Mouse (Mus musculus): ENCODE results near the gene Cyb5r3. TPM values are rescaled to one million over a fixed set of nuclear protein-coding genes. Genes with fewer than 3 reads are reported as not detected.

Cyb5r3 gene
- 43.1 TPM for polyA plus RNA-seq (2015; fragmentation: Illumina TruSeq; extraction: RNeasy Lipid Tissue Mini Kit (QIAGEN cat#74804); ENCODE audit: insufficient read depth, low replicate concordance)

GRCm38 (mm10) chr15:83172492-83173429, at the start of gene Cyb5r3:
TSS of gene Cyb5r3 (minus strand) at chr15:83172592.

GRCm38 (mm10) chr15:83149196-83150072, 23.0 kb downstream of the Cyb5r3 start, which contains the start of gene Poldip3:
TSS of gene Poldip3 (minus strand) at chr15:83149384.

GRCm38 (mm10) chr15:83122566-83123145, 49.7 kb downstream of the Cyb5r3 start, which contains the start of gene Rrp7a:
TSS of gene Rrp7a (minus strand) at chr15:83122801.

Other genes starting within 250 kb of the Cyb5r3 start
- gene Tcf20, start 184.7 kb downstream of the Cyb5r3 start, polyA plus RNA-seq (2015; fragmentation: Illumina TruSeq; extraction: RNeasy Lipid Tissue Mini Kit (QIAGEN cat#74804); ENCODE audit: insufficient read depth, low replicate concordance), result 42.0 TPM
- gene Nfam1, start 139.3 kb downstream of the Cyb5r3 start, polyA plus RNA-seq (2015; fragmentation: Illumina TruSeq; extraction: RNeasy Lipid Tissue Mini Kit (QIAGEN cat#74804); ENCODE audit: insufficient read depth, low replicate concordance), result 40.5 TPM
- 27.2 TPM for gene Serhl, start 83.1 kb downstream of the Cyb5r3 start, polyA plus RNA-seq (2015; fragmentation: Illumina TruSeq; extraction: RNeasy Lipid Tissue Mini Kit (QIAGEN cat#74804); ENCODE audit: insufficient read depth, low replicate concordance)
- gene Rrp7a, start 49.8 kb downstream of the Cyb5r3 start, polyA plus RNA-seq (2015; fragmentation: Illumina TruSeq; extraction: RNeasy Lipid Tissue Mini Kit (QIAGEN cat#74804); ENCODE audit: insufficient read depth, low replicate concordance), result 16.8 TPM
- 77.3 TPM for gene Poldip3, start 23.2 kb downstream of the Cyb5r3 start, polyA plus RNA-seq (2015; fragmentation: Illumina TruSeq; extraction: RNeasy Lipid Tissue Mini Kit (QIAGEN cat#74804); ENCODE audit: insufficient read depth, low replicate concordance)
- 13.7 TPM for gene A4galt, start 79.2 kb upstream of the Cyb5r3 start, polyA plus RNA-seq (2015; fragmentation: Illumina TruSeq; extraction: RNeasy Lipid Tissue Mini Kit (QIAGEN cat#74804); ENCODE audit: insufficient read depth, low replicate concordance)
- 23.7 TPM for gene Arfgap3, start 177.7 kb upstream of the Cyb5r3 start, polyA plus RNA-seq (2015; fragmentation: Illumina TruSeq; extraction: RNeasy Lipid Tissue Mini Kit (QIAGEN cat#74804); ENCODE audit: insufficient read depth, low replicate concordance)

Data from spleen, adult 10 weeks (tissue).